In genomic region chr1:171171138-171171537, GRCm38 (mm10) we compare ENCODE assay signal across 12 mouse cellular contexts. TPM values are rescaled to one million over a fixed set of nuclear protein-coding genes. Genes with fewer than 3 reads are reported as not detected.
DNase-seq lines count a peak whose midpoint lies in the region; ATAC-seq and TF ChIP-seq lines count a peak whose summit lies in the region.
"Had no signal": no experiment of that assay in that cellular context is flagged by ENCODE, and none has a peak within 500 bp of the region (broad histone marks: within the 10 kb centered on the region; RNA-seq: fewer than 3 reads in every experiment).

No protein-coding gene starts in this region.

- ATAC-seq in embryonic facial prominence, embryonic 13.5 days (ENCODE audit: insufficient number of reproducible peaks, insufficient read depth, low FRiP score, low TSS enrichment, low read depth): no peak
- ATAC-seq in forebrain, embryonic 12.5 days (ENCODE audit: low FRiP score): no peak
- ATAC-seq: forebrain, embryonic 15.5 days had no signal

- H3K27ac ChIP-seq in embryonic facial prominence, embryonic 13.5 days: peak overlapping the region; percentile 22; the same call in 1 of the 2 replicates
- no peak overlapping the region for H3K27ac ChIP-seq in embryonic facial prominence, embryonic 10.5 days (replicated peaks)
- H3K27ac ChIP-seq in liver, adult 2 months (replicated peaks; ENCODE audit: insufficient read depth, low read depth, low read length): peak overlapping the region; percentile 33; the same call in 1 of the 2 replicates
- H3K27ac ChIP-seq in forebrain, embryonic 12.5 days: no peak overlapping the region
- H3K27ac ChIP-seq: forebrain, embryonic 15.5 days had no signal

- H3K79me2 ChIP-seq in liver, adult 2 months (ENCODE audit: control insufficient read depth, insufficient read depth, low read length): no peaks in the 10 kb centered on the region

- no peak for TF ChIP-seq CTCF in liver, adult 2 months (IDR thresholded peaks at IDR 0.05; ENCODE audit: low read depth, low read length)

- WGBS in embryonic facial prominence, embryonic 13.5 days: 54% methylated on average over 3 of the region's 3 CpGs
- WGBS in embryonic facial prominence, embryonic 10.5 days: 67% methylated on average over 3 of the region's 3 CpGs
- 77% methylated on average over 3 of the region's 3 CpGs for WGBS in liver, adult 2 months
- 69% methylated on average over 3 of the region's 3 CpGs for WGBS in forebrain, embryonic 12.5 days

- no peaks in the 10 kb centered on the region for H3K4me1 ChIP-seq in embryonic facial prominence, embryonic 13.5 days
- no peaks in the 10 kb centered on the region for H3K4me1 ChIP-seq in embryonic facial prominence, embryonic 10.5 days
- H3K4me1 ChIP-seq in liver, adult 2 months (ENCODE audit: control insufficient read depth, insufficient read depth, low read length): peaks cover 12% of the 10 kb centered on the region
- H3K4me1 ChIP-seq in forebrain, embryonic 12.5 days: no peaks in the 10 kb centered on the region
- H3K4me1 ChIP-seq: forebrain, embryonic 15.5 days had no signal

- no peaks in the 10 kb centered on the region for H3K36me3 ChIP-seq in embryonic facial prominence, embryonic 13.5 days
- no peaks in the 10 kb centered on the region for H3K36me3 ChIP-seq in embryonic facial prominence, embryonic 10.5 days (replicated peaks)
- no peaks in the 10 kb centered on the region for H3K36me3 ChIP-seq in liver, adult 2 months (ENCODE audit: control insufficient read depth, insufficient read depth, low read length)
- no peaks in the 10 kb centered on the region for H3K36me3 ChIP-seq in forebrain, embryonic 12.5 days (replicated peaks)
- H3K36me3 ChIP-seq: forebrain, embryonic 15.5 days had no signal

- H3K27me3 ChIP-seq in embryonic facial prominence, embryonic 13.5 days: no peaks in the 10 kb centered on the region
- H3K27me3 ChIP-seq in embryonic facial prominence, embryonic 10.5 days (replicated peaks; ENCODE audit: low read depth, poor library complexity, severe bottlenecking): no peaks in the 10 kb centered on the region
- no peaks in the 10 kb centered on the region for H3K27me3 ChIP-seq in liver, adult 2 months (ENCODE audit: control insufficient read depth, insufficient read depth, low read length)
- H3K27me3 ChIP-seq in forebrain, embryonic 12.5 days: no peaks in the 10 kb centered on the region
- H3K27me3 ChIP-seq: forebrain, embryonic 15.5 days had no signal

- no peaks in the 10 kb centered on the region for H3K9me3 ChIP-seq in embryonic facial prominence, embryonic 13.5 days
- H3K9me3 ChIP-seq in embryonic facial prominence, embryonic 10.5 days: no peaks in the 10 kb centered on the region
- H3K9me3 ChIP-seq in forebrain, embryonic 12.5 days: no peaks in the 10 kb centered on the region
- H3K9me3 ChIP-seq: forebrain, embryonic 15.5 days had no signal

- no peak overlapping the region for H3K4me3 ChIP-seq in embryonic facial prominence, embryonic 13.5 days
- no peak overlapping the region for H3K4me3 ChIP-seq in embryonic facial prominence, embryonic 10.5 days
- no peak overlapping the region for H3K4me3 ChIP-seq in liver, adult 2 months (ENCODE audit: insufficient read depth, low read depth, low read length)
- no peak overlapping the region for H3K4me3 ChIP-seq in forebrain, embryonic 12.5 days (replicated peaks)
- H3K4me3 ChIP-seq: forebrain, embryonic 15.5 days had no signal

- no peak for DNase-seq in embryonic facial prominence, embryonic 10.5 days (ENCODE audit: low spot score)
- DNase-seq in liver, adult 2 months (ENCODE audit: extremely low read depth, low read depth, low spot score): no peak
- no peak for DNase-seq in liver
- DNase-seq in heart, adult 9 months (ENCODE audit: low spot score in 2 of 2): peak; percentile 52 to 82
- peak; percentile 57 for DNase-seq in lung, postnatal 25 days (ENCODE audit: low spot score)
- DNase-seq in left cerebral cortex, adult 9 months (ENCODE audit: low spot score in 2 of 2): no peak
- DNase-seq: adrenal gland, postnatal 36 days had no signal

- no peak overlapping the region for H3K9ac ChIP-seq in embryonic facial prominence, embryonic 13.5 days
- H3K9ac ChIP-seq in liver, adult 2 months (ENCODE audit: low read depth, low read length): no peak overlapping the region
- no peak overlapping the region for H3K9ac ChIP-seq in forebrain, embryonic 12.5 days
- H3K9ac ChIP-seq: forebrain, embryonic 15.5 days had no signal

- no peak overlapping the region for H3K4me2 ChIP-seq in embryonic facial prominence, embryonic 13.5 days
- H3K4me2 ChIP-seq in forebrain, embryonic 12.5 days: no peak overlapping the region
- H3K4me2 ChIP-seq: forebrain, embryonic 15.5 days; midbrain, embryonic 11.5 days had no signal

- TF ChIP-seq POLR2A in liver, adult 2 months (IDR thresholded peaks at IDR 0.05; ENCODE audit: extremely low read depth, insufficient read depth, low read length): no peak

RNA-seq across cellular contexts. Expression of gene Mpz, which starts 20.6 kb away (rescaled TPM):
- polyA plus RNA-seq in embryonic facial prominence, embryonic 13.5 days (2015; fragmentation: Nextera tagmentation; extraction: Ambion mirVana): 7.7 and 9.4 TPM in 2 replicates
- 0.48 and 0.91 TPM in 2 replicates for polyA plus RNA-seq in embryonic facial prominence, embryonic 10.5 days (2016; fragmentation: Nextera tagmentation; extraction: Ambion mirVana)
- total RNA-seq in liver, adult 2 months (2014; rRNA removed): 0.07 and 0.09 TPM in 2 replicates
- polyA plus RNA-seq in liver, adult 2 months (2012; rRNA removed): 0.27 and 0.83 TPM in 2 replicates
- 0.54 and 1.0 TPM in 2 replicates for polyA plus RNA-seq in forebrain, embryonic 12.5 days (2016; fragmentation: Nextera tagmentation; extraction: Ambion mirVana)
- total RNA-seq: hematopoietic stem cell, adult 5-6 weeks had no signal

RNA-seq across cellular contexts. Expression of gene Sdhc, which starts 20.7 kb away (rescaled TPM):
- polyA plus RNA-seq in embryonic facial prominence, embryonic 13.5 days (2015; fragmentation: Nextera tagmentation; extraction: Ambion mirVana): 249 and 258 TPM in 2 replicates
- polyA plus RNA-seq in embryonic facial prominence, embryonic 10.5 days (2016; fragmentation: Nextera tagmentation; extraction: Ambion mirVana): 260 and 264 TPM in 2 replicates
- total RNA-seq in liver, adult 2 months (2014; rRNA removed): 194 and 217 TPM in 2 replicates
- 375 and 403 TPM in 2 replicates for polyA plus RNA-seq in liver, adult 2 months (2012; rRNA removed)
- 218 and 236 TPM in 2 replicates for polyA plus RNA-seq in forebrain, embryonic 12.5 days (2016; fragmentation: Nextera tagmentation; extraction: Ambion mirVana)

RNA-seq across cellular contexts. Expression of gene Pcp4l1, which starts 24.9 kb away (rescaled TPM):
- polyA plus RNA-seq in embryonic facial prominence, embryonic 13.5 days (2015; fragmentation: Nextera tagmentation; extraction: Ambion mirVana): 20.6 and 25.2 TPM in 2 replicates
- polyA plus RNA-seq in embryonic facial prominence, embryonic 10.5 days (2016; fragmentation: Nextera tagmentation; extraction: Ambion mirVana): 5.2 and 6.7 TPM in 2 replicates
- 3.8 and 10.0 TPM in 2 replicates for total RNA-seq in liver, adult 2 months (2014; rRNA removed)
- polyA plus RNA-seq in liver, adult 2 months (2012; rRNA removed): 10.5 and 15.0 TPM in 2 replicates
- 6.7 and 7.0 TPM in 2 replicates for polyA plus RNA-seq in forebrain, embryonic 12.5 days (2016; fragmentation: Nextera tagmentation; extraction: Ambion mirVana)

RNA-seq across cellular contexts. Expression of gene Nr1i3, which starts 42.6 kb away (rescaled TPM):
- polyA plus RNA-seq in embryonic facial prominence, embryonic 13.5 days (2015; fragmentation: Nextera tagmentation; extraction: Ambion mirVana): 0.10 and 0.28 TPM in 2 replicates
- polyA plus RNA-seq in embryonic facial prominence, embryonic 10.5 days (2016; fragmentation: Nextera tagmentation; extraction: Ambion mirVana): 0.21 TPM in 2 replicates
- 178 and 264 TPM in 2 replicates for total RNA-seq in liver, adult 2 months (2014; rRNA removed)
- 215 and 229 TPM in 2 replicates for polyA plus RNA-seq in liver, adult 2 months (2012; rRNA removed)
- 0.22 and 0.23 TPM in 2 replicates for polyA plus RNA-seq in forebrain, embryonic 12.5 days (2016; fragmentation: Nextera tagmentation; extraction: Ambion mirVana)

RNA-seq across cellular contexts. Expression of gene Tomm40l, which starts 51.2 kb away (rescaled TPM):
- 30.2 and 30.9 TPM in 2 replicates for polyA plus RNA-seq in embryonic facial prominence, embryonic 13.5 days (2015; fragmentation: Nextera tagmentation; extraction: Ambion mirVana)
- polyA plus RNA-seq in embryonic facial prominence, embryonic 10.5 days (2016; fragmentation: Nextera tagmentation; extraction: Ambion mirVana): 32.4 and 33.3 TPM in 2 replicates
- 5.5 and 10.7 TPM in 2 replicates for total RNA-seq in liver, adult 2 months (2014; rRNA removed)
- polyA plus RNA-seq in liver, adult 2 months (2012; rRNA removed): 6.7 and 9.7 TPM in 2 replicates
- polyA plus RNA-seq in forebrain, embryonic 12.5 days (2016; fragmentation: Nextera tagmentation; extraction: Ambion mirVana): 29.4 and 31.6 TPM in 2 replicates

Comparison
In these comparisons a context has a peak if more than half of its experiments do, and no peak if none do; other contexts are left out.
1. H3K27ac ChIP-seq: peak in embryonic facial prominence, embryonic 13.5 days (single experiment) and liver, adult 2 months (single experiment); none in embryonic facial prominence, embryonic 10.5 days (single experiment) and forebrain, embryonic 12.5 days (single experiment).
2. DNase-seq: peak in heart, adult 9 months (2 of 2) and lung, postnatal 25 days (single experiment); none in embryonic facial prominence, embryonic 10.5 days (single experiment), liver, adult 2 months (single experiment), liver (single experiment) and left cerebral cortex, adult 9 months (0 of 2).